Mouse (Mus musculus): Measurements from ENCODE around the gene Rrm2. TPM values are rescaled to one million over a fixed set of nuclear protein-coding genes. Genes with fewer than 3 reads are reported as not detected.

Rrm2 gene
- polyA plus RNA-seq (2015; fragmentation: Nextera tagmentation; extraction: Ambion mirVana) = 46.2 and 48.6 TPM in 2 replicates

DNA sequence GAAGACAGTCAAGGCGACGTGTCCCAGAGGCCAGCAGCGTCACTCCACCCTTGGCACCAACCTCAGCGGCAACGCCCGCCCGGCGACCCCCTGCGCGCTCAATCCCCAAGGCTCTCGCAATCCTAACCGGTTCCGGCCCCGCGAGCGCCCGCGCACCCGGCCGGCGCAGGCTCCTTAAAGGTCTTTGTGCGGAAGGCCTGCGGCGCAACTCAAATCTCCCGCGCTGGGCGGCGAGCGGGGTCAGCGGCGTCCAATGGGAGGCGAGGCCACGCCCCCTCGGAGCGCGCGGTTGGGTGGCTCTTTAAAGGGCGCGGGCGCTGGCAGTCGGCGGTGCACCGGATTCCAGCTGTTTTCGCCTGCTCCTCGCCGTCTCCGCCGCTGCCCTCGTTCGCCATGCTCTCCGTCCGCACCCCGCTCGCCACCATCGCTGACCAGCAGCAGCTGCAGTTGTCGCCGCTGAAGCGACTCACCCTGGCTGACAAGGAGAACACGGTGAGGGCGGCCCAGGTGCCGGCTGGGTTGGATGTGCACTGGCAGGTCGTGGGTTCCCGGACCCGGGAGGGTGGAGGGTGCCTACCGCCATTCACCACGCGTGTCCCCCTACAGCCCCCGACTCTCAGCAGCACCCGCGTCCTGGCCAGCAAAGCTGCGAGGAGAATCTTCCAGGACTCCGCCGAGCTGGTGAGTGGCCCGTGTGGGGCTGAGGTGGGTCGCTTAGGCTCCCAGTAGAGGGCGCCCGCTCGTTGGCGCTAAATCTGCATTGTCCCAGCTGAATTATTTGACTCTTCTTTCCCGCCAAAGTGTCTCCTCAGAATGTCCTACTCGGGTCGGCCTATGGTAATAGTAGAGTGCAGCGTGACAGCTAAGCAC is at the start of gene Rrm2:
Gene Rrm2, plus strand, starts transcription at position 288 of the 870 bp plus-strand sequence.
- peak within 1 kb of the TSS; percentile 81 for H3K9ac ChIP-seq
- H3K27ac ChIP-seq = peak within 1 kb of the TSS; percentile 78
- peaks cover 8% of the 10 kb centered on the region; the same call in 1 of the 2 replicates for H3K27me3 ChIP-seq (replicated peaks)
- peak within 1 kb of the TSS; percentile 95 for H3K4me3 ChIP-seq
- peak within 1 kb of the TSS; percentile 89 for H3K4me2 ChIP-seq
- no peaks in the 10 kb centered on the region for H3K36me3 ChIP-seq (replicated peaks)
- H3K9me3 ChIP-seq = no peaks in the 10 kb centered on the region
- ATAC-seq (replicated peaks) = peak; percentile 94
- peaks cover 28% of the 10 kb centered on the region for H3K4me1 ChIP-seq
- WGBS = under 1% methylated on average over 83 of the region's 83 CpGs

GRCm38 (mm10) chr12:24658998-24659397 is 49.0 kb upstream of the Rrm2 start:
- Histone ChIP-seq H3K4me3 (no peak overlapping the region), H3K36me3 (replicated peaks) (peaks cover 15% of the 10 kb centered on the region; the same call in 1 of the 2 replicates), H3K27me3 (replicated peaks) (no peaks in the 10 kb centered on the region), H3K4me1 (peaks cover 23% of the 10 kb centered on the region), H3K9ac (no peak overlapping the region), H3K27ac (no peak overlapping the region), H3K9me3 (no peaks in the 10 kb centered on the region), H3K4me2 (no peak overlapping the region)
- ATAC-seq (replicated peaks) = no peak
- WGBS = 94% methylated on average over 4 of the region's 4 CpGs

- 94% methylated on average over 9 of the region's 9 CpGs for WGBS
- Histone ChIP-seq H3K27ac (no peak overlapping the region), H3K9ac (no peak overlapping the region), H3K4me2 (no peak overlapping the region), H3K4me3 (no peak overlapping the region), H3K4me1 (peaks cover 23% of the 10 kb centered on the region), H3K9me3 (no peaks in the 10 kb centered on the region), H3K27me3 (replicated peaks) (no peaks in the 10 kb centered on the region), H3K36me3 (replicated peaks) (peaks cover 15% of the 10 kb centered on the region; the same call in 1 of the 2 replicates)
- no peak for ATAC-seq (replicated peaks)
Observed at GRCm38 (mm10) chr12:24659923-24660322, 48.1 kb upstream of the Rrm2 start.

DNA sequence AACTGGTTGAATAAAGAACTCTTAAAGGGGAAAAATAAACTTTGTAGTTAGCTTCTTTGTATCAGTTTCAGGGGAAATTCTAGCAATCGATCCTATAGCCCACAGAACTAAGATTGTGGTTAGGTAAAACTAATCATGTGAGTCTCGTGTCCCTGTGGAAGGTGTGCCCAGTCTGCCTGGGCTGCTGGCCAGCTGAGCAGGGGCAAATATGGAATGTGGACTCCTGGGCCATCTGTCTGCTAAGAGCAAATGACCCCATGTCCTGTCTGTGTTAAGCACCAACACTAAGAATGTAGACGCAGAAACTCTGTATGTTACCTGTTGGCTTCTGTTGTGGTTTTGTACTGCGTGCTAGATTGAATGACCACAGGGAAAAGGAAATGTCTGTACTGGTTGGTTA is 46.9 kb upstream of the Rrm2 start:
- H3K9me3 ChIP-seq = no peaks in the 10 kb centered on the region
- 0 out of 2 replicates have a peak, but pooled peaks cover 9% of the 10 kb centered on the region for H3K36me3 ChIP-seq (replicated peaks)
- H3K4me1 ChIP-seq = peaks cover 20% of the 10 kb centered on the region
- H3K4me2 ChIP-seq = no peak overlapping the region
- WGBS = 88% methylated on average over 4 of the region's 4 CpGs
- no peak overlapping the region for H3K27ac ChIP-seq
- no peaks in the 10 kb centered on the region for H3K27me3 ChIP-seq (replicated peaks)
- H3K4me3 ChIP-seq = no peak overlapping the region
- no peak for ATAC-seq (replicated peaks)
- H3K9ac ChIP-seq = no peak overlapping the region

DNA sequence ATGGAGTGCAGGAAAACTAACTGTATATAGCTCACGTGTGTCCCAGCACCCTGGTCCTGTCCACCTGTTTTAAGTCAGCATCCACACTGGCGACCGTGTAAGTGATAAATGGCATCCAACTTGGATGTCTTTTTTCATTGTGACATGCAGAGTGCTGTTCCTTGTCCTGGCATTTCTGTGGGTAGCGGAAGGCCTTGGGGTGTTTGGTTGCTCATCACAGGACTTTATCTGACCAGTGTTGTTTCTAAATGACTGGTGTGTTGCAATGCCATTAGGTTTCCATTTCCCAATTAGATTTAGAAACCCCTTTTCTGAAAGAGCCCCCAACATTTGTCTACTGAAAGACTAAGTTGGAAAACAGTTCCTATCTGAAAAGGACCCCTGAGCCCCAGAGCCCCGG is 45.9 kb upstream of the Rrm2 start:
- no peak overlapping the region for H3K4me3 ChIP-seq
- H3K9me3 ChIP-seq = no peaks in the 10 kb centered on the region
- H3K4me2 ChIP-seq = no peak overlapping the region
- no peak overlapping the region for H3K9ac ChIP-seq
- no peak overlapping the region for H3K27ac ChIP-seq
- 94% methylated on average over 5 of the region's 5 CpGs for WGBS
- no peaks in the 10 kb centered on the region for H3K27me3 ChIP-seq (replicated peaks)
- no peak for ATAC-seq (replicated peaks)
- peaks cover 11% of the 10 kb centered on the region for H3K4me1 ChIP-seq
- H3K36me3 ChIP-seq (replicated peaks) = 0 out of 2 replicates have a peak, but pooled peaks cover 9% of the 10 kb centered on the region

DNA sequence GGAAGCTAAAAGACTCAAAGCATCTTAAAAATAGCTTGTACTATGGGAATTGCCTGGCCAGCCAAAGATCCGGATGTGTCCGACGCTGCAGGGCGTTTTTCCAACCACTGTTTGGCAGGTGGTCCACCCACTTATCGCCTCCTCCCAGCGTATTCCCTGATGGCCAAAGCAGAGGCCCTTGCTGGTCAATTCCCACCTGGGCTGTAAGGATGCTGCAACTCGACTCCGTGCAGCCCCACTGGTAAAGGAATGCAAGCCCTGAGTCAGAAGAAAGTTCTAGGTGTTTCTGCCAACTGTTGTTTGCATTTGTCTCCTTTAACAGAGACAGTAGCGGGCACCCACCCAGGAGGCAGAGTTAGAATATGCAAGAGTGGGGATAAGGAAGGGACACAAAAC is 27.9 kb upstream of the Rrm2 start:
- Histone ChIP-seq H3K4me2 (peak overlapping the region; percentile 89), H3K27me3 (replicated peaks) (peaks cover 19% of the 10 kb centered on the region), H3K9me3 (no peaks in the 10 kb centered on the region), H3K4me1 (peaks cover 15% of the 10 kb centered on the region), H3K4me3 (peak overlapping the region; percentile 67), H3K9ac (no peak overlapping the region), H3K27ac (no peak overlapping the region), H3K36me3 (replicated peaks) (no peaks in the 10 kb centered on the region)
- 17% methylated on average over 9 of the region's 9 CpGs for WGBS
- ATAC-seq (replicated peaks) = no peak

GRCm38 (mm10) chr12:24680492-24681285 is 27.4 kb upstream of the Rrm2 start:
- Histone ChIP-seq H3K4me2 (peak overlapping the region; percentile 89), H3K4me3 (peak overlapping the region; percentile 67), H3K27me3 (replicated peaks) (peaks cover 19% of the 10 kb centered on the region), H3K27ac (no peak overlapping the region), H3K36me3 (replicated peaks) (no peaks in the 10 kb centered on the region), H3K9me3 (no peaks in the 10 kb centered on the region), H3K9ac (peak overlapping the region; percentile 72), H3K4me1 (peaks cover 15% of the 10 kb centered on the region)
- 1% methylated on average over 60 of the region's 61 CpGs for WGBS
- ATAC-seq (replicated peaks) = peak; percentile 74

DNA sequence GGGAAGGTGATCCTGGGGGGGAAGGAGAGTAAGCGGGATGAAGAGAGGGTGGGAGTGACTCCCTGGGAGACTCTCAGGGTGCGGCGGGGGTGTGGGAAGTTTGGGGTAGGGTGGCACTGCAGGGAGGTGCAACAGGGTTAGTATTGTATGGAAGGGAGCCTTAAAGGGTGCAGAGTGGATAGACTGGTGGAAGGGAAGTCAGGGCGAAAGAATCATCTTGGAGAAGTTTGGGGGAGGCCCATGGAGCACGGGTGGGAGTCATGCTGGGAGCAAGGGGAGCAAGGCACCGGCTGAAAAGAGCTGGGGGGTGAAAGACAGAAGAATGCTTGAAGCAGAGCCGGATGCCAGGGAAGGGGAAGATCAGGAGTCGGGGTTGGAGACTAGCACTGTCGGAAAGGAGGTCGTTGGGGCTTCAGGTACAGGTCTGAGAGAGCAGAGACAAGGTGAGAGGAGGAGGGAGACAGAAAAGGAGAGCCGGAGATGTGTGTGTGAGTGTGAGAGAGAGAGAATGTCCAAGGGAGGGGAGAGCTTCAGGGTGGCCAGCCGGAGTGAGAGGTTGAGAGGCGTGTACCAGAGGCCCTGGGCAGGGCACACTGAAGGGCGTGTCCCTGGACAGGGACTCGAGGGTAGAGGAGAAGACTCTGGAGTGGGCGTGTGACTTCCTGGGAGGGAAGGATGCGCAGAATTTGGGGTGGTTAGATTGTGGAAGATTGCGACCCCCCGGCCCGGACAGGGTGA is 26.6 kb upstream of the Rrm2 start, which contains the start of gene Cys1:
Gene Cys1, minus strand, starts transcription at position 528 of the 738 bp plus-strand sequence.
- H3K36me3 ChIP-seq (replicated peaks) = no peaks in the 10 kb centered on the region
- no peak within 1 kb of the TSS for H3K27ac ChIP-seq
- ATAC-seq (replicated peaks) = peak; percentile 62
- H3K4me3 ChIP-seq = peak within 1 kb of the TSS; percentile 67
- peaks cover 19% of the 10 kb centered on the region for H3K27me3 ChIP-seq (replicated peaks)
- peaks cover 15% of the 10 kb centered on the region for H3K4me1 ChIP-seq
- peak within 1 kb of the TSS; percentile 89 for H3K4me2 ChIP-seq
- 2% methylated on average over 20 of the region's 20 CpGs for WGBS
- no peaks in the 10 kb centered on the region for H3K9me3 ChIP-seq
- peak within 1 kb of the TSS; percentile 72 for H3K9ac ChIP-seq

- no peak overlapping the region for H3K27ac ChIP-seq
- no peak for ATAC-seq (replicated peaks)
- H3K9ac ChIP-seq = no peak overlapping the region
- no peaks in the 10 kb centered on the region for H3K36me3 ChIP-seq (replicated peaks)
- H3K27me3 ChIP-seq (replicated peaks) = peaks cover 19% of the 10 kb centered on the region
- H3K4me3 ChIP-seq = no peak overlapping the region
- no peak overlapping the region for H3K4me2 ChIP-seq
- H3K9me3 ChIP-seq = no peaks in the 10 kb centered on the region
- peaks cover 15% of the 10 kb centered on the region for H3K4me1 ChIP-seq
- WGBS = 56% methylated on average over 8 of the region's 8 CpGs
Observed at GRCm38 (mm10) chr12:24682563-24682962, 25.5 kb upstream of the Rrm2 start.

- H3K9ac ChIP-seq = no peak overlapping the region
- H3K36me3 ChIP-seq (replicated peaks) = no peaks in the 10 kb centered on the region
- no peak overlapping the region for H3K4me2 ChIP-seq
- H3K9me3 ChIP-seq = no peaks in the 10 kb centered on the region
- H3K4me3 ChIP-seq = no peak overlapping the region
- H3K27ac ChIP-seq = no peak overlapping the region
- ATAC-seq (replicated peaks) = no peak
- peaks cover 15% of the 10 kb centered on the region for H3K4me1 ChIP-seq
- peaks cover 19% of the 10 kb centered on the region for H3K27me3 ChIP-seq (replicated peaks)
- 65% methylated on average over 7 of the region's 7 CpGs for WGBS
Observed at GRCm38 (mm10) chr12:24683461-24683860, 24.6 kb upstream of the Rrm2 start.

DNA sequence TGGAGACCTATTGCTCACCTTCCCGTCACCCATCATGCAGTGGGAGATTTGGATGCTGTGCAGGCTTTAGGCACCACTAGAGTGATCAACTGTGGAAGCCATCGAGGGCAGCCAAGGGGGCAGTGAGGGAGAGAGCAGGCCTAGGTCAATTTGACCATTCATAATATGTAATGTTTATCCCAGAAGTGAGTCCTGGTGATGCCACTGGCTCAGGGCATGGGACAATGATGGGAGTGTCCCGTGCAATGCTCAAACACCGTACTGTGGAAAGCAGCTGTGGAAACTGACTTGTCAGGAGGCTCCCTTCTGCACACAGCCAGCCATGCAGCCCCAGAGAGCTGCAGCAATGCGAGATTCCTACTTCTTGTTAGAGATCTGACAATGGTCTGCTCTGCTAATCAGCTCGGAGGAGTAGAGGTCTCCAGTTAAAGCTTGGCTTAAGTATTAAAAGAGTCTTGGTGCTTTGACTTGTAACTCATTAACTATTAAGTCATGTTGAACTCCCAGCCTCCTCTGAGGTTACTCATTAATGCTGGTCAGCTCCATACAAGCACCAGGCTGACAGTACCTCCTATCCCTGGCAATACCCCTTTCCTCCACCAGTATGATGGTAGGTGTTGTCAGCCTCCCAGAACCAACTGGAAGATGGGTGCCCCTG is 21.9 kb upstream of the Rrm2 start:
- Histone ChIP-seq H3K4me1 (peaks cover 9% of the 10 kb centered on the region), H3K9ac (no peak overlapping the region), H3K4me3 (no peak overlapping the region), H3K9me3 (no peaks in the 10 kb centered on the region), H3K27me3 (replicated peaks) (peaks cover 19% of the 10 kb centered on the region), H3K4me2 (no peak overlapping the region), H3K36me3 (replicated peaks) (no peaks in the 10 kb centered on the region), H3K27ac (no peak overlapping the region)
- WGBS = 80% methylated on average over 6 of the region's 6 CpGs
- ATAC-seq (replicated peaks) = no peak
